Mouse (Mus musculus) midbrain, embryonic 10.5 days (tissue): ENCODE results near the gene Gas2l3. TPM values are rescaled to one million over a fixed set of nuclear protein-coding genes. Genes with fewer than 3 reads are reported as not detected.

Experiments
- DNase-seq: peaks from one replicate; pipeline ENCODE4 v3.0.0-alpha.2; 2017; ENCODE audit warnings: low spot score
- H3K27ac ChIP-seq: fragments of 300-500 bp; sonication (generic); replicated peaks from 2 replicates; pipeline ENCODE4 v1.5.1; 2016; ENCODE audit warnings: mild to moderate bottlenecking
- H3K27me3 ChIP-seq: fragments of 300-500 bp; sonication (generic); 2 replicates; pipeline ENCODE4 v1.6.1; 2016; ENCODE audit warnings: low read depth, mild to moderate bottlenecking; ENCODE audit not compliant: poor library complexity, severe bottlenecking
- H3K36me3 ChIP-seq: fragments of 300-500 bp; sonication (generic); 2 replicates; pipeline ENCODE4 v1.6.1; 2016; ENCODE audit warnings: mild to moderate bottlenecking, moderate library complexity
- H3K4me1 ChIP-seq: fragments of 300-500 bp; sonication (generic); 2 replicates; pipeline ENCODE4 v1.6.1; 2016
- H3K4me3 ChIP-seq: fragments of 300-500 bp; sonication (generic); 2 replicates; pipeline ENCODE4 v1.5.1; 2016; ENCODE audit warnings: mild to moderate bottlenecking, moderate library complexity
- H3K9me3 ChIP-seq: fragments of 300-500 bp; sonication (generic); replicated peaks from 2 replicates; pipeline ENCODE4 v1.6.1; 2016; ENCODE audit warnings: mild to moderate bottlenecking
- WGBS: fragments of 180-500 bp; shearing (Covaris S2); methylation state at CpG from one replicate; pipeline ENCODE4 v1.1.7; 2016; 5-methylcytosine and 5-hydroxymethylcytosine counted together
- polyA plus RNA-seq: library from polyadenylated mRNA; unstranded; fragments of >200 nt; fragmentation: Nextera tagmentation; extraction: Ambion mirVana; gene quantifications from 2 replicates; pipeline ENCODE4 v1.2.1, GENCODE M21; 2016

The Gas2l3 gene
- polyA plus RNA-seq, result 18.7 and 19.4 TPM in 2 replicates

DNA sequence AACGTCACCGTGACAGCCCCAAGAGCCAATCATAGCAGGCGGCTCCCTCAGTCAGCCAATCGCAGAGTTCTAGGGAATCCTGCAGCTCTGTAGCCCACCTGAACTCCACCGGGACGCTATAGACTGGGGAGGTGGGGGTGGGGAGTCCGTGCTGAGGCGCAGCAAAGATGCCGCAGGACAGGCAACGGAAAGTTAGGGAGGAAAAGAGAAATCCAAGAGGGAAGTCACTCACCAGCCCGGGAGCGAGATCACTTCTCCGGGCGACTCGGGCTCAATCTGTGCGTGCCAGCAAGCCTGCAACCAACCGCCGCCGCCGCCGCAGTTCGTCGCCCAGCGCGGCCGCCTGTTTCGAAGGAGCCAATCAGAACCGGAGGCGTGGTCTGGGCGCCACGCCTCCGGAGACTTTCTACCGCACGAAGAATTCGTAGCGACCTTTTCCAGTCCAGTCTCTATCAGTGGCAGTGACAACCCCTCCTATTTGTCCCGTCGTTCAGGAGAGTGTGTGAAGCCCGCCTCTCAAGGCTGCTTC, at the start of gene Gas2l3:
Gene Gas2l3, minus strand, starts transcription at position 345 of the 529 bp plus-strand sequence.
- peaks cover 72% of the 10 kb centered on the region for H3K27me3 ChIP-seq
- WGBS, result under 1% methylated on average over 39 of the region's 39 CpGs
- H3K36me3 ChIP-seq, result peaks cover 13% of the 10 kb centered on the region
- peak within 1 kb of the TSS; percentile 92 for H3K27ac ChIP-seq
- no peaks in the 10 kb centered on the region; the same call in 1 of the 2 replicates for H3K9me3 ChIP-seq
- peaks cover 15% of the 10 kb centered on the region for H3K4me1 ChIP-seq
- peak; percentile 90 for DNase-seq
- peak within 1 kb of the TSS; percentile 77 for H3K4me3 ChIP-seq

DNA sequence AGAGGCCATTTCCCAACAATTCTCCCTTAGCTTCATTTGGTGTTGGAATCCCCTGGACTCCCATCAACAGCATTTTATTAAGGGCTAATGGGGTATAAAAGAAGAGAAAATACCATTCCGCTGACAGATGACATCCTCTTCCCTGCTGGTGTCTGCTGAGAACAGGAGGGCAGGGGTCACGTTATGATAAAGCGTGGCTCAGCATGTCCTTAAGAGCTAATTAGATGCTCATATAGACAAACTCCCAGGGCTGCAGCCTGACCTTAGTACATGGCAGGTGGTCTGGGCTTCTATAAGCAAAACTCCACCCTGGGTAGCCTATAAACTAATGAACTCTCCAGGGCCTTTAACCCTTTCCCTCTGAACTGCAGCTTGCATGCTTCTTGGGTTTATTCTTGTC, 47.6 kb upstream of the Gas2l3 start:
- H3K27ac ChIP-seq, result no peak overlapping the region
- H3K36me3 ChIP-seq, result no peaks in the 10 kb centered on the region
- peaks cover 58% of the 10 kb centered on the region for H3K27me3 ChIP-seq
- 10% methylated on average over 3 of the region's 3 CpGs for WGBS
- no peaks in the 10 kb centered on the region for H3K9me3 ChIP-seq
- no peak overlapping the region for H3K4me3 ChIP-seq
- peak; percentile 40 for DNase-seq
- H3K4me1 ChIP-seq, result peaks cover 27% of the 10 kb centered on the region

DNA sequence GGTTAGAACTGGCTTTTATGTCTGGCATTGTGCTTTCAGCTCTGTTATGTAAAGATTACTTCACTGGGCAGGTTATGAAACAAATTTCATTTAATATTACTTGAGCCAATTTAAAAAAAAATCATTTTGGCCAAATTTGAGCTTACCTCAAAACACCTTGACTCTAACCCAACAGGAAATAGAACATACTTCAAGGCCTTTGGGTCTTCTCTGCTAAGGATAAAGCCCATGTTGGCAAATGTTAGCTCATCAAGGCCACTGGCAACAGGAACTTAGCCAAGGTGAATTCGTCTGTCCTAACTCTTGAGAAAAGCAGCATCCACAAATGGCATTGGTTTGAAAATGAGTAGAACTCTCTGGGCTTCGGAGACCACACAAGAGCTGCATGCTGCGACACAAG, 46.5 kb upstream of the Gas2l3 start:
- DNase-seq, result no peak

DNA sequence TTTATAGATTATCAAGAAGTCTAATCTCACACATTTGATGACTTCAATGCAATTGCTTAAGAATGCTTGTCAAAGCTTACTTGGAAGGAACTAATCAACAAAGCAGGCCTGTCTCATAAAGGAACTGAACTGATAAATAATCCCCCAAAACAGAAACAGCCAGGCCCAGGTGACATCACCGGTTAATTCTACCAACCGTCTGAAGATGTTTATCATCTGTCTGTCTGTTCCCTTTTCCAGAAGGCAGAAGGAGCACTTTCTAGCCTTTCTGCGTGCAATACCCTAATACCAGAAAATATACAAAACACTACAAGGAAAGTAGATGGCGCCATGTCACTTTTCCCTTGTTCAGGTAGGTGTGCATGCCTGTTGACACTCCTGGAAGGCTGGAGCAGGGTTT, 45.7 kb upstream of the Gas2l3 start:
- H3K4me3 ChIP-seq, result no peak overlapping the region
- no peak for DNase-seq
- no peaks in the 10 kb centered on the region for H3K9me3 ChIP-seq
- H3K4me1 ChIP-seq, result peaks cover 27% of the 10 kb centered on the region
- H3K27ac ChIP-seq, result no peak overlapping the region
- no peaks in the 10 kb centered on the region for H3K36me3 ChIP-seq
- peaks cover 59% of the 10 kb centered on the region for H3K27me3 ChIP-seq
- WGBS, result 89% methylated on average over 4 of the region's 4 CpGs

More for the DNA sequence above, 46.5 kb upstream of the Gas2l3 start:
- H3K27me3 ChIP-seq, result peaks cover 64% of the 10 kb centered on the region
- no peaks in the 10 kb centered on the region for H3K36me3 ChIP-seq
- no peak overlapping the region for H3K4me3 ChIP-seq
- peaks cover 27% of the 10 kb centered on the region for H3K4me1 ChIP-seq
- 83% methylated on average over 3 of the region's 3 CpGs for WGBS
- H3K27ac ChIP-seq, result no peak overlapping the region
- H3K9me3 ChIP-seq, result no peaks in the 10 kb centered on the region

DNA sequence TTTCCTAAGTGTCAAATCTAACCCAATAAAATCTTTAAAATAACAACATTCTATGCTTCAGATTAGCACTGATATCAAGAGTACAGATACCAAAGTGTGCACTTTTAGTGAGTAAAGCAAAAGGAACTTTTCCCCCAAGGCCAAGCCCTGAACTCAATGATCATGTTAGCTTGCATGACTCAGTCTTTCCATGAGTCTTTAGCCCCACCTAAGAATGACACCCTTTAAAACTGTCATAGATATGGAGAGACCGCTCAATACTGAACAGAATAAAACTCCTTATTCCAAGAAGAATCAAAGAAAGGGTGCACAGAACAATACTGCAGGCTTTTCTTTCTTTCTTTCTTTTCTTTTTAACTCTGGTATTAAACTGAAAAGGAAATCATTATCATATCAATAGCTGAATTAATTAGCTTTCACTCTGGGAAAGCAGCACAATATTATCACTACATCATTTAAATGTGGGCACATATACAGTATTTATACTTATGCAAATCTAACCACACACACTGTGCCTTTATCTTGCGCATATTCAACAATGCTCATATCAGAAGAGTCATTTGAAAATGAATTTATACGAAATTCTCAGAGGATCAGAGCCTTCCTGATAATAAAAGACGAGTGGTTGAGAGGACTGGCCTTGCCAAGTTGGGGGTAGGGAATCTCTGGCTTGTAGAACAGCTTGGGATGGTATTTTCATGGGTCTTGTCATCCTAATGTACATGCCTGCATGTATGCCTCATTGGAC, 43.4 kb upstream of the Gas2l3 start:
- no peak overlapping the region for H3K4me3 ChIP-seq
- H3K27ac ChIP-seq, result peak overlapping the region; percentile 57; the same call in 1 of the 2 replicates
- DNase-seq, result no peak
- 42% methylated on average over 4 of the region's 4 CpGs for WGBS
- no peaks in the 10 kb centered on the region for H3K36me3 ChIP-seq
- peaks cover 33% of the 10 kb centered on the region for H3K4me1 ChIP-seq
- no peaks in the 10 kb centered on the region for H3K9me3 ChIP-seq
- H3K27me3 ChIP-seq, result peaks cover 40% of the 10 kb centered on the region

DNA sequence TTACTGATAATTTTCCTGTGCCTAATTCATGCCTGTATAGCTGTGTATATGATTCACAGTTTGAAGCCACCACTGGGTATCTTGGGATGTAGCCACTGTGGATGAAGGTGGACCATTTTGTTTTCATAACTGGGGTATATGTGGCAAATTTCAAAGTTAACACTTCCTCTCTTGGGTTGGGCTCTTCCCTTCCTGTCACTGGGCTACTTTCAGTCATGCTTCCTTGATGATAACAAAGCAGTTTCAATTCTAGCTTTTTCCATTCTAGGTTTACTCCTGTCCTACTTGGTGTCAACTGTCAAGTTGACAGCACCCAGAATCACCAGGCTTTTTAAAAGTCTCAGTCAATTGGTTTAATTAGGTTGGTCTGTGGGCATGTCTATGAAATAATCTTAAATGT, 41.1 kb upstream of the Gas2l3 start:
- H3K9me3 ChIP-seq, result no peaks in the 10 kb centered on the region
- H3K27ac ChIP-seq, result no peak overlapping the region
- no peaks in the 10 kb centered on the region for H3K36me3 ChIP-seq
- no peak for DNase-seq
- peaks cover 34% of the 10 kb centered on the region for H3K4me1 ChIP-seq
- H3K4me3 ChIP-seq, result no peak overlapping the region
- H3K27me3 ChIP-seq, result peaks cover 31% of the 10 kb centered on the region

DNA sequence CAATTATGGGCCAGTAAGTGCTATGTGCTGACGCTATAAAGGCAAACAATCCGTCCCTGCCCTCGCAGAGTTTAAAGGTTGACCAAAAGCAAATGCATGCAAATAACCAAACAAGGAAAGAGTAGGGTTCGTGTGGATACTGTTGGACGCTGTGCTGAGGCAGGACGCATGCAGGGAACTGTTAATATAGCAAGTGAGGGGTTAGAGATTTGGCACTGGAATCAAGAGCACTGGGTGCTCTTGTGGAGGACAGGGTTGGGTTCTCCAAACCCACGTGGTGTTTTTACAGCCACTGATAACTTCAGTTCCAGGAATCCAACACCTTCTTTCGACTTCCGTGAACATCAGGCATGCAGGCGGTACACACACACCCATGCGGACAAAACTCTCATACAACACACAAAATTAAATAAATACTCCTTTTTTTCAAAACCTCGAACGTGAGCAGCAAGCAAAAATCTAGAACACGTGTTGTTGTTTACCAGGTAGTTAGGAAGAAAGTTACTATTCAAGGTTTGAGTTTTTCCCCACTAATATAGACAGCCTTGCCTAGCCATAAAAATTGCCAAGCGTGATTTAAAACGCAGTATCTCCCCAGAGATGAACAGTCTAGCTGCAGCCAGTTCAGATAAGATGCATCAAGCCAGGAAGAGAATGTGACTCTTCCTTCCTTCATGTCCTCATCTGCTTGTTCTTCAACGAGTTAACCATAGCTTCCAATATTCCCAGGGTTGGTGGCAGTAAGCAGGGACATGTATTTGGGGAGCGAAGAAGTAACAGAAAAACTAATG, 40.2 kb upstream of the Gas2l3 start:
- peaks cover 34% of the 10 kb centered on the region for H3K4me1 ChIP-seq
- no peaks in the 10 kb centered on the region for H3K36me3 ChIP-seq
- H3K27ac ChIP-seq, result no peak overlapping the region
- no peaks in the 10 kb centered on the region for H3K9me3 ChIP-seq
- H3K27me3 ChIP-seq, result peaks cover 24% of the 10 kb centered on the region
- DNase-seq, result no peak
- 90% methylated on average over 18 of the region's 18 CpGs for WGBS
- H3K4me3 ChIP-seq, result no peak overlapping the region

DNA sequence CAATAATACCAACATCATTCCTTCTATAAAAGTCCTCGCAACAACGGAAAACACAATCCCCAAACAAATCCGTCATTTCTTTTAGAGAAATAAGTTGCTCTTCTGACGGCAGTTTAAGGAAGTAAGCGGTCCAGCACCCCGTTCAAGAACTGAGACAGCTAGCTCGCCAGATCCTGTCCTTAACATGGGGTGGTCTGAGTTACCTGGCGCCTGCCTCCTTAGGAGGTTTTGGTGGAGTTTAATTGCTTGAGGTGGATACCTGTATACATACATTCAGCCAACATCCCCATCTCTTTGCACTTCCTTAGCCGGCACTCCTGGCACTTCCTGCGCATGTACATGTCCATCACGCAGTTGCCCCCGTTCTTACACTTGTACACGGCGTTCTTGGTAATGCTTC, 39.3 kb upstream of the Gas2l3 start:
- Histone ChIP-seq H3K4me1 (peaks cover 34% of the 10 kb centered on the region), H3K9me3 (no peaks in the 10 kb centered on the region), H3K27me3 (peaks cover 24% of the 10 kb centered on the region), H3K4me3 (no peak overlapping the region), H3K36me3 (no peaks in the 10 kb centered on the region), H3K27ac (peak overlapping the region; percentile 57)
- 90% methylated on average over 14 of the region's 14 CpGs for WGBS
- no peak for DNase-seq

DNA sequence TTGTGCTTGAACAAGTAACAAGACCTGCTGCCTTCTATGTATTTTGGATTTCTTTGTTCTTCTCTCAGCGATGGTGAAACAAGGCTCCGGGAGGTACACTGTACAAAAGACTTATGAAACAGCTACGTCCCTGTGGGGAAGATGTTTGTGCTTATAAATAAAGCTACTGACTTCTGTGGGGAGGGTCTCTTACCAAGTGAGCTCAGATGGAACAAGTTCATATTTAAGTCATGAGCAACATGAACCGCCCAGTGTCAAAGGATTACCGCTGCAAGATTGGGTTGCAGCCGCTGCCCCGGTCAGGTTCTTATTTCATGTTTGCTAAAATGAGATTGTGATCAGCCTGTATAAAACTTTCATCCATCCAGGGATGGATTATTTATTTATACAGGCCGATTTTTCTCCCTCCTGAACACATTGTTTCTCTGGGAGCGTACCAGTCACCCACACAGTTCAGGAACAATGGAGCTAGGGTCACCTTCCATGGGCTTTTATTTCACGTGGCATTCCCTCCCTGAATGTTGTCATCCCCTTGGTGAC, 38.4 kb upstream of the Gas2l3 start:
- Histone ChIP-seq H3K4me1 (peaks cover 27% of the 10 kb centered on the region), H3K27ac (peak overlapping the region; percentile 74), H3K27me3 (peaks cover 18% of the 10 kb centered on the region; the same call in 1 of the 2 replicates), H3K9me3 (no peaks in the 10 kb centered on the region), H3K4me3 (no peak overlapping the region), H3K36me3 (no peaks in the 10 kb centered on the region)
- peak; percentile 48 for DNase-seq
- 41% methylated on average over 10 of the region's 10 CpGs for WGBS

DNA sequence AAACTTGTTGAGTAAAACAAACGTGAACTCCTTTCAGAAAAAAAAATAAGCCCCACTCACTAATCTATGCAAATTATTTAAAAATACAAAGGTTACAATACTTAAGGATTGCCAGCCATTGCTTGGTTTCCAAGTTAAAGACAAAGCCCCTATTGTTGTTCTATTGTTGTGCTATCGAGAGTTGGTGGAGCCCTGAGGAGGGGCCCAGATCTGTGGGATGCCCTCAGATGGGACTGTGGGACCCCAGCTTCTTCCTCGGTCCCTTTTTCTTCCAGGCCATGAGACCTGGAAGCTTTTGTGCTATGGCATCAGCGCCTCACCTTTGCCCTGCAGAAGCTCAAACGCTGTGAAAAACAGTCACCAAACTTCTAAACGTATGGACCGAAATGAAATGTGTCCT, 37.9 kb upstream of the Gas2l3 start:
- H3K27me3 ChIP-seq, result peaks cover 18% of the 10 kb centered on the region; the same call in 1 of the 2 replicates
- WGBS, result 26% methylated on average over 7 of the region's 7 CpGs
- peak; percentile 29 for DNase-seq
- no peaks in the 10 kb centered on the region for H3K36me3 ChIP-seq
- H3K4me3 ChIP-seq, result no peak overlapping the region
- H3K9me3 ChIP-seq, result no peaks in the 10 kb centered on the region
- peaks cover 22% of the 10 kb centered on the region for H3K4me1 ChIP-seq
- H3K27ac ChIP-seq, result peak overlapping the region; percentile 74

DNA sequence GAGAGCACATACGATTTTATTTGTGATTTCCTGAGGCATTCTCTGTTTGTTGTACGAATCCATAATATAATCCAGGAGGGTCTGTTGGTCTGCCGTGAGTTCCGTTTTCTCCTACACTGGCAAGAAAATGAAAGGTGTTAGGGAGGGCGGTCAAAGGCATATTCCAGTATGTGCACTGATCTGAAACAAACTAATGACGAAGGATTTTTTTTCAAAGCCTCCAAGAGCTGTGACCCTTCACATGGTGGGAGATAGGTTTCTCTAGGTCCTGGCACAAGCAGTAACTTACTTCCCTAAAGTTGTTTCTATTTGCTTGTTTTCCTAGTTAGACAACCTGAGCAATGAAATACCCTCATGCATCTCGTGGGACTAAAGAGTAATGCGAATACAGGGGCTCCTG, 35.0 kb upstream of the Gas2l3 start:
- no peak overlapping the region for H3K27ac ChIP-seq
- 0 out of 2 replicates have a peak, but pooled peaks cover 4% of the 10 kb centered on the region for H3K27me3 ChIP-seq
- WGBS, result 89% methylated on average over 8 of the region's 8 CpGs
- H3K9me3 ChIP-seq, result no peaks in the 10 kb centered on the region
- DNase-seq, result no peak
- no peaks in the 10 kb centered on the region for H3K36me3 ChIP-seq
- H3K4me3 ChIP-seq, result no peak overlapping the region
- peaks cover 21% of the 10 kb centered on the region for H3K4me1 ChIP-seq

DNA sequence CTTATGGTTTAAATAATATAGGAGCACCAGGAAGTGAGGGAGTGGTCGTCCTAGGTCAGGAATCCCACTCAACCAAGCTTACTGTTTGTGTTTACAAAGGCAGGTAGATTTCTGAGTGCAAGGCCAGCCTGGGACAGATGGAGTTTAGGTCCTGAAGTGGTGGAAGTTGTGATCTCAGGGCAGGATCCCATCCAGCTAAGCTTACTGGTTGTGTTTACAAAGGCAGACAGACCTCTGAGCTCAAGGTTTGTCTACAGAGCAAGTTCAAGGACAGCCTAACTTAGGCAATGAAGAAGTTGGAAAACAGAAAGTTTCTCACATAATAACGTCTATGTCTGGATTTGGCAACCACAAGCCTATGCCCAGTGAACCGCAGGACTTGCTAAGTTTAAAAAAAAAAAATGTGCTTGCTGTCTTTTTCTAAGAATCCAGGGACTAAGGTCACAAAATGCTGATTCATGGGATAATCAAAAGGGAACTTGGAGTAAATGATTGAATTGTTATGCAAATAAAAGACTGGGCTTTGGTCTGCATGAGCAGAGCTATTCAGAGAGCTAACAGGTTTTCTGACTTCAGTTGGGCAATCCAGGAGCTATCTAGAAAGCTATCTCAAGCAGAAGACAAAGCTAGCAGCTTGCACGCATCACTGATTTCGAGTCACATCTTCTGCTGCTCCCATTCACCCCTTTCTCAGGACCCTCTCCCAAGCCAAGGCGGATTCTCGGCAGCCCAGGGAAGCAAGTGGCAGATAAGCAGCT, 27.0 kb upstream of the Gas2l3 start:
- H3K4me1 ChIP-seq, result peaks cover 13% of the 10 kb centered on the region
- no peaks in the 10 kb centered on the region for H3K27me3 ChIP-seq
- H3K9me3 ChIP-seq, result peaks cover 9% of the 10 kb centered on the region; the same call in 1 of the 2 replicates
- peak overlapping the region; percentile 57; the same call in 1 of the 2 replicates for H3K27ac ChIP-seq
- H3K36me3 ChIP-seq, result no peaks in the 10 kb centered on the region
- DNase-seq, result peak; percentile 21
- 36% methylated on average over 7 of the region's 7 CpGs for WGBS
- no peak overlapping the region for H3K4me3 ChIP-seq
